Mouse (Mus musculus) midbrain, embryonic 10.5 days (tissue): ENCODE data around the gene Susd5. TPM values are rescaled to one million over a fixed set of nuclear protein-coding genes. Genes with fewer than 3 reads are reported as not detected.

Experiments used
- DNase-seq: peaks from one replicate; pipeline ENCODE4 v3.0.0-alpha.2; 2017; ENCODE audit warnings: low spot score
- H3K27ac ChIP-seq: fragments of 300-500 bp; sonication (generic); replicated peaks from 2 replicates; pipeline ENCODE4 v1.5.1; 2016; ENCODE audit warnings: mild to moderate bottlenecking
- H3K27me3 ChIP-seq: fragments of 300-500 bp; sonication (generic); 2 replicates; pipeline ENCODE4 v1.6.1; 2016; ENCODE audit warnings: low read depth, mild to moderate bottlenecking; ENCODE audit not compliant: poor library complexity, severe bottlenecking
- H3K36me3 ChIP-seq: fragments of 300-500 bp; sonication (generic); 2 replicates; pipeline ENCODE4 v1.6.1; 2016; ENCODE audit warnings: mild to moderate bottlenecking, moderate library complexity
- H3K4me1 ChIP-seq: fragments of 300-500 bp; sonication (generic); 2 replicates; pipeline ENCODE4 v1.6.1; 2016
- H3K4me3 ChIP-seq: fragments of 300-500 bp; sonication (generic); 2 replicates; pipeline ENCODE4 v1.5.1; 2016; ENCODE audit warnings: mild to moderate bottlenecking, moderate library complexity
- H3K9me3 ChIP-seq: fragments of 300-500 bp; sonication (generic); replicated peaks from 2 replicates; pipeline ENCODE4 v1.6.1; 2016; ENCODE audit warnings: mild to moderate bottlenecking
- WGBS: fragments of 180-500 bp; shearing (Covaris S2); methylation state at CpG from one replicate; pipeline ENCODE4 v1.1.7; 2016; 5-methylcytosine and 5-hydroxymethylcytosine counted together
- polyA plus RNA-seq: library from polyadenylated mRNA; unstranded; fragments of >200 nt; fragmentation: Nextera tagmentation; extraction: Ambion mirVana; gene quantifications from 2 replicates; pipeline ENCODE4 v1.2.1, GENCODE M21; 2016

Gene Susd5
- polyA plus RNA-seq, 1 experiment from 2014 or later: 0.51 TPM

GRCm38 (mm10) chr9:114040945-114041344, 16.0 kb upstream of the Susd5 start:
- no peak overlapping the region for H3K27ac ChIP-seq
- 72% methylated on average over 4 of the region's 4 CpGs for WGBS
- no peaks in the 10 kb centered on the region for H3K27me3 ChIP-seq
- H3K36me3 ChIP-seq: no peaks in the 10 kb centered on the region
- H3K9me3 ChIP-seq: no peaks in the 10 kb centered on the region
- H3K4me1 ChIP-seq: peaks cover 18% of the 10 kb centered on the region
- H3K4me3 ChIP-seq: no peak overlapping the region
- no peak for DNase-seq

- H3K27ac ChIP-seq: peak overlapping the region; percentile 72
- no peak overlapping the region for H3K4me3 ChIP-seq
- WGBS: 52% methylated on average over 6 of the region's 6 CpGs
- H3K27me3 ChIP-seq: no peaks in the 10 kb centered on the region
- no peak for DNase-seq
- H3K36me3 ChIP-seq: no peaks in the 10 kb centered on the region
- H3K4me1 ChIP-seq: peaks cover 18% of the 10 kb centered on the region
- H3K9me3 ChIP-seq: no peaks in the 10 kb centered on the region
Observed at GRCm38 (mm10) chr9:114042490-114042889, 14.4 kb upstream of the Susd5 start.

- H3K9me3 ChIP-seq: no peaks in the 10 kb centered on the region
- 59% methylated on average over 3 of the region's 3 CpGs for WGBS
- H3K4me3 ChIP-seq: no peak overlapping the region
- no peak overlapping the region for H3K27ac ChIP-seq
- no peaks in the 10 kb centered on the region for H3K27me3 ChIP-seq
- H3K36me3 ChIP-seq: no peaks in the 10 kb centered on the region
- peaks cover 18% of the 10 kb centered on the region for H3K4me1 ChIP-seq
- DNase-seq: no peak
Observed at GRCm38 (mm10) chr9:114044446-114044845, 12.5 kb upstream of the Susd5 start.

- Histone ChIP-seq H3K27me3 (no peaks in the 10 kb centered on the region), H3K4me3 (no peak within 1 kb of the TSS), H3K27ac (no peak within 1 kb of the TSS), H3K9me3 (no peaks in the 10 kb centered on the region; the same call in 1 of the 2 replicates), H3K4me1 (peaks cover 18% of the 10 kb centered on the region), H3K36me3 (no peaks in the 10 kb centered on the region)
- no peak for DNase-seq
- WGBS: 87% methylated on average over 10 of the region's 10 CpGs
Observed at GRCm38 (mm10) chr9:114046028-114046427, 10.9 kb upstream of the Susd5 start, which contains the start of gene Fbxl2. Gene Fbxl2, minus strand, starts transcription at chr9:114046191.

- H3K9me3 ChIP-seq: no peaks in the 10 kb centered on the region; the same call in 1 of the 2 replicates
- no peak overlapping the region for H3K27ac ChIP-seq
- 94% methylated on average over 7 of the region's 7 CpGs for WGBS
- no peak overlapping the region for H3K4me3 ChIP-seq
- no peak for DNase-seq
- H3K27me3 ChIP-seq: no peaks in the 10 kb centered on the region
- H3K36me3 ChIP-seq: no peaks in the 10 kb centered on the region
- peaks cover 12% of the 10 kb centered on the region for H3K4me1 ChIP-seq
Observed at GRCm38 (mm10) chr9:114046676-114047075, 10.3 kb upstream of the Susd5 start.

- 79% methylated on average over 7 of the region's 7 CpGs for WGBS
- Histone ChIP-seq H3K4me1 (no peaks in the 10 kb centered on the region), H3K9me3 (no peaks in the 10 kb centered on the region; the same call in 1 of the 2 replicates), H3K36me3 (no peaks in the 10 kb centered on the region), H3K4me3 (no peak overlapping the region), H3K27ac (no peak overlapping the region), H3K27me3 (peaks cover under 1% of the 10 kb centered on the region; the same call in 1 of the 2 replicates)
- DNase-seq: no peak
Observed at GRCm38 (mm10) chr9:114050106-114050505, 6.8 kb upstream of the Susd5 start.

- no peak overlapping the region for H3K27ac ChIP-seq
- DNase-seq: no peak
- no peaks in the 10 kb centered on the region for H3K36me3 ChIP-seq
- H3K27me3 ChIP-seq: peaks cover 8% of the 10 kb centered on the region
- H3K9me3 ChIP-seq: no peaks in the 10 kb centered on the region; the same call in 1 of the 2 replicates
- H3K4me1 ChIP-seq: no peaks in the 10 kb centered on the region
- 91% methylated on average over 16 of the region's 16 CpGs for WGBS
- no peak overlapping the region for H3K4me3 ChIP-seq
Observed at GRCm38 (mm10) chr9:114050778-114051177, 6.2 kb upstream of the Susd5 start.

GRCm38 (mm10) chr9:114052031-114052430, 4.9 kb upstream of the Susd5 start:
- no peak for DNase-seq
- no peaks in the 10 kb centered on the region for H3K36me3 ChIP-seq
- WGBS: 75% methylated on average over 4 of the region's 4 CpGs
- H3K4me1 ChIP-seq: peaks cover 2% of the 10 kb centered on the region; the same call in 1 of the 2 replicates
- no peaks in the 10 kb centered on the region; the same call in 1 of the 2 replicates for H3K9me3 ChIP-seq
- no peak overlapping the region for H3K27ac ChIP-seq
- H3K27me3 ChIP-seq: peaks cover 20% of the 10 kb centered on the region
- no peak overlapping the region for H3K4me3 ChIP-seq

- H3K4me3 ChIP-seq: no peak overlapping the region
- no peaks in the 10 kb centered on the region for H3K36me3 ChIP-seq
- H3K27me3 ChIP-seq: peaks cover 29% of the 10 kb centered on the region
- WGBS: 83% methylated on average over 6 of the region's 6 CpGs
- peaks cover 10% of the 10 kb centered on the region for H3K4me1 ChIP-seq
- DNase-seq: no peak
- no peak overlapping the region for H3K27ac ChIP-seq
- H3K9me3 ChIP-seq: no peaks in the 10 kb centered on the region; the same call in 1 of the 2 replicates
Observed at GRCm38 (mm10) chr9:114052866-114053265, 4.1 kb upstream of the Susd5 start.

GRCm38 (mm10) chr9:114068494-114069053, 11.6 kb downstream of the Susd5 start:
- no peak overlapping the region for H3K27ac ChIP-seq
- H3K9me3 ChIP-seq: no peaks in the 10 kb centered on the region
- DNase-seq: no peak
- H3K36me3 ChIP-seq: no peaks in the 10 kb centered on the region
- H3K27me3 ChIP-seq: no peaks in the 10 kb centered on the region
- 71% methylated on average over 12 of the region's 12 CpGs for WGBS
- H3K4me1 ChIP-seq: no peaks in the 10 kb centered on the region
- no peak overlapping the region for H3K4me3 ChIP-seq

GRCm38 (mm10) chr9:114069372-114069771, 12.4 kb downstream of the Susd5 start:
- DNase-seq: no peak
- WGBS: 75% methylated on average over 6 of the region's 6 CpGs
- Histone ChIP-seq H3K36me3 (no peaks in the 10 kb centered on the region), H3K4me1 (no peaks in the 10 kb centered on the region), H3K27me3 (no peaks in the 10 kb centered on the region), H3K4me3 (no peak overlapping the region), H3K27ac (no peak overlapping the region), H3K9me3 (no peaks in the 10 kb centered on the region)

- Histone ChIP-seq H3K27me3 (no peaks in the 10 kb centered on the region), H3K4me3 (no peak overlapping the region), H3K4me1 (no peaks in the 10 kb centered on the region), H3K27ac (no peak overlapping the region), H3K36me3 (no peaks in the 10 kb centered on the region), H3K9me3 (no peaks in the 10 kb centered on the region)
- WGBS: 89% methylated on average over 19 of the region's 19 CpGs
- DNase-seq: no peak
Observed at GRCm38 (mm10) chr9:114073681-114074080, 16.7 kb downstream of the Susd5 start.

GRCm38 (mm10) chr9:114086422-114086821, 29.5 kb downstream of the Susd5 start:
- Histone ChIP-seq H3K27ac (no peak overlapping the region), H3K27me3 (no peaks in the 10 kb centered on the region), H3K4me3 (no peak overlapping the region), H3K36me3 (no peaks in the 10 kb centered on the region), H3K4me1 (no peaks in the 10 kb centered on the region), H3K9me3 (no peaks in the 10 kb centered on the region)
- 96% methylated on average over 3 of the region's 3 CpGs for WGBS
- DNase-seq: no peak
